Mouse (Mus musculus): ENCODE results near the gene Pdcd10. TPM values are rescaled to one million over a fixed set of nuclear protein-coding genes. Genes with fewer than 3 reads are reported as not detected.
A peak's percentile ranks its signal among the peaks of the same experiment; 100 is the strongest.

Pdcd10 gene
- 253 to 300 TPM (median 254 TPM) in 3 replicates for total RNA-seq (2017)

DNA sequence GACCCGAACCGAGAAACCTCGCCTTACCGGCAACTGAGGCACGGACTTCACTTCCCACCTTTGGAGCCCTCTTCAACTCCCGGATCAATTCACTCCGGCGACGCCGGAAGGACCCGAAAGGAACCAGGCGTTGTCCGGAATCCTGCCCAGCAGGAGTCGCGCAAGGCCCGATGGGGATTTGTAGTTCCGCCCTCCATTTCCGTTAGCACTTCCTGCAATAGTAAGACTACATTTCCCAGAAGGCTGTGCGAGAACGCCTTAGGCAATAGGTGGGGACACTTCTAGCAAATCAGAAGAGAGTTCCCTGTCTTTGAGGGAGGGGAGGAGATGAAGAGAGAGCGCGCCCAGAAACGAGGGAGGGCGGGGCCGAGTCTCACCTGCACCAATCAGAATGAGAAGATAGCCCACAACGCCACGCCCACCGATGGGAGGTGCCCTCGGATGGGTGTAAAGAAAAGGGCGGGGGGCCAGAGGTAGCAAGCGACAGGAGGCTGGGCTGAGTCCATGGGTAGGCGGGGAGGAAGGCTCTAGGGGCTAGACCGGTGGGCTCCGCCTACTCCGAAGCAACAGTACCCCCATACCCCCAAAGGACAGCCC is at the start of gene Pdcd10:
Pdcd10 (minus strand) TSS at position 162 of the 597 bp plus-strand sequence.
- ATAC-seq (replicated peaks; ENCODE audit: insufficient number of reproducible peaks, low FRiP score, low TSS enrichment, poor library complexity, severe bottlenecking): peak; percentile 96

DNA sequence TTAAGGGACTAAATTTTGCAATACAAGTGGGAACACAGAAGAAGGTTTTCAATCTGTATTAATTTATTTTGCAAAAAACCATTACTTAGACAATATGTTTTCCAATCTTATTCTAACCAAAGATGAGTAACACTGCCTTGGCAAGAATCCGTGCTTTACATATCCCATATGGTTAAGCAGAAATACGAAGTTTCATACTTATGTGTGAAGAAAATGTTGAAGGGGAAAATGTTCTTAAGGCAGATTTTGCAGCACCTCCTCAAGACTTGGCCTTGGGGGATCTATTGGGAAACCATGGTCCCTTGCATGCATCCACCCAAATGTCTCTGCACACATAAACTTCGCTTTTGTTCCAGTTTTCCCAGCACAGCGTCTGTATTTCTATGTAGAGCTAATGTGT is 28.2 kb upstream of the Pdcd10 start:
- no peak for ATAC-seq (replicated peaks; ENCODE audit: insufficient number of reproducible peaks, low FRiP score, low TSS enrichment, poor library complexity, severe bottlenecking)

DNA sequence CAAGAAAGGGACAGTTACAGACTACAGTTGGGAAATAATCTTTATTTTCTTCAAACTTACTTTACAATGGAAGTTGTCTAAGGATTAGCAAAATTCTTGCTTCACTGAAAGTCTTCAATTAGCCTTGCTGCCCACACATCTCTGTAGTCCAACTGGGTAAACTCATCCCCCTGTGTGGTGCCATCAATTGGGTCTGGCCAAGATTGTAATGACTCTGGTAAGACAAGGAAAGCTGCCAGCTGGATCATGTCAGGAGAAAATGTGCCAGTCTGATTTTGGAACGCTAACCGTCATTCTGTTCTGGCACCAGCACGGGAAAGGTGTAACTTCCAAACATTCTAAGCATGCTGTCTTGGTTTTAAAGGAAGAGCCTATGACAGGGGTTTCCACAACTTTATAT is 26.6 kb upstream of the Pdcd10 start:
- ATAC-seq (replicated peaks; ENCODE audit: insufficient number of reproducible peaks, low FRiP score, low TSS enrichment, poor library complexity, severe bottlenecking): no peak

DNA sequence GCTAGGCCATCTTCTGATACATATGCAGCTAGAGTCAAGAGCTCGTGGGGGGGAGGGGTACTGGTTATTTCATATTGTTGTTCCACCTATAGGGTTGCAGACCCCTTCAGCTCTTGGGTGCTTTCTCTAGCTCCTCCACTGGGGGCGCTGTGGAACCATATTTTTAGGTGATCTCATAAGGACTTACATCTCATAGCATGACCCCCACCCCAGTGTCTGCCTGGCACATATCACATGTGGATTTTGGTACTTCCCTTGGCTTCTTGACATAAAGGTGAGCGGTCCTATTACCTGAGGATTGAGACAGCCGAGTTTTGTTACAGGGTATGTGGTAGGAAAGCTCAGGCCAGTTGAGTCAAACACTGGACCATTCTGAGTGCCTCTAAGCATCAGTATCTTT is 22.7 kb upstream of the Pdcd10 start:
- no peak for ATAC-seq (replicated peaks; ENCODE audit: insufficient number of reproducible peaks, low FRiP score, low TSS enrichment, poor library complexity, severe bottlenecking)

DNA sequence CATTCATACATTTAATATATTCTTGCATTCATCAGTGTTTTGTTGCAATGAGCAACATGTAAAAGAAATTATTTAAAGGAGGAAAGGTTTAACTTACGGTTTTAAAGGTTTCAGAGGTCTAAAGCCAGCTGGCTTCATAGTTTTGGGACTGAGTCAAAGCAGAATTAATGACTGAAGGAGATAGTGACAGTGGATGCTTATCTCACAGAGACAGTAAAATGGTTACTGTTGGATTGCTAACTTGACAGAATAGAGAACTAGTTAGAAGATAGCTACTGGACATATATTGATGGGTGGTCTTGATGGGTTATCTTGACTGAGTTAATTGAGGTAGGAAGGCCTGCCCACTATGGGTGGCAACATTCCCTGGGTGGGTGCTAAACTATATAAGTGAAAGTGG is 18.9 kb upstream of the Pdcd10 start:
- ATAC-seq (replicated peaks; ENCODE audit: insufficient number of reproducible peaks, low FRiP score, low TSS enrichment, poor library complexity, severe bottlenecking): no peak

DNA sequence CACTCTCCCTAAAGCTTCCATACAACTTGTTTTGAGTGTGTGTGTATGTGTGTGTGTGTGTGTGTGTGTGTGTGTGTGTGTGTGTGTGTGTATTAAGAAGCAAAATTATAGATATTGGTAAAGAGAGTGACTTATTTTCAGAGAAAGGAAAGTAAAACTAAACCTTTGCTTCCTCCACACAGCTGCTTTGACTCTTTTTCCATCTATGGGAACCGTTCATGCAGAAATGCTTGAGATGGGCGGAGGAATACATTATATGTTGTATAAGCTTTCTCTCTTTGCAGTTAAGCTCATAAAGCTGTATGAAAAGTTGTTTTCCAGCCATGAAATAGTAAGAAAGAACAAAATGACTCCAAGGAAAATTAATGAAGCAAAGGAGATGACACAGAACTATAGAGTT is 17.4 kb upstream of the Pdcd10 start:
- no peak for ATAC-seq (replicated peaks; ENCODE audit: insufficient number of reproducible peaks, low FRiP score, low TSS enrichment, poor library complexity, severe bottlenecking)

DNA sequence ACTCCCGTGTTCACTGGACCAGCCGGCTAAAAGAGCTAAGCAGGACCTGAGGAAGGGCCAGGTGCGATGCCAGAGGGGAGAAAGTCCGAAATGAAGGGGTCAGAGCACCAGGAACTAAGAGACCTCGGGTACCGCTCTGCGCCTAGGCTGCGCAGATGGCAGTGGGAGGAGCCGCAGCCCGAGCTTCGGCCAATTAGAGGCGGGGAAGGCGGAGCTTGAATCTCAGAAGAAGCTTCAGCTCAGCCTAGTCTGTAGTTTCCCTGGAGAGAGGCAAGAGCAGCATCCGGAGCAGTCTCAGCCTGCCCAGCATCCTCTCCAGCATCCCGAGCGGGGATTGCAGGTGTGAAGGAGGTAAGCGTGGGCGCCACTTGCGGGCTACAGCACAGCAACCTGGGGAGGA is 636 bp upstream of the Pdcd10 start, which contains the start of gene Serpini1:
Serpini1 (plus strand) TSS at position 256 of the 400 bp plus-strand sequence.
- ATAC-seq (replicated peaks; ENCODE audit: insufficient number of reproducible peaks, low FRiP score, low TSS enrichment, poor library complexity, severe bottlenecking): peak; percentile 81

DNA sequence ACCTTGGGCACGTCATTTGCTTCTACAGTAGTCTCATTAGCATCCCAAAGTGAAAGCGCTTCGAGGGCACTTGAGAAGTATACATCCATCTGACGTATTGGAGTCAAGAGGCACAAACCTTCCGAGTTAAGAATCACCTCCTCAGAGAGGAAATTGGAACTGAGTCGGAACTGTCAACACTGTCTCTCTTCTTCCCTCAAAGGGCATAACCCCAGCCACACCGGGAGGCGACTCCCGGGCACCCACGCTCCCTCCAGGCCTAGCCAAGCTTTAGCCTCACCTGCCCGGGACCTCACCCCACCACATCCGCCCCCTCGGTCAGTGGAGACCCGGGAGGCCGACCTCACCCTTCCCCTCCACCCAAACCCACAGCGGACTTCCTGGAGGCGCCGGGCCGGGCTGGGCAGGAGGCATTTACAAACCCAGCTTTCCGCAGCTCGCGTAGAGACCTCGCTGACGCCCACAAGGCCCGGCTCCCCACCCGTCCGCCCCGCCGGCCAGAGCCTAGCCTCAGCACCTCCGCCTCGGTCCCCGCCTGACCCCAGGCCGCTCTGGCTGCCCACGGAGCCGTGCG is 448 bp downstream of the Pdcd10 start:
- ATAC-seq (replicated peaks; ENCODE audit: insufficient number of reproducible peaks, low FRiP score, low TSS enrichment, poor library complexity, severe bottlenecking): peak; percentile 14; the same call in 1 of the 2 replicates

DNA sequence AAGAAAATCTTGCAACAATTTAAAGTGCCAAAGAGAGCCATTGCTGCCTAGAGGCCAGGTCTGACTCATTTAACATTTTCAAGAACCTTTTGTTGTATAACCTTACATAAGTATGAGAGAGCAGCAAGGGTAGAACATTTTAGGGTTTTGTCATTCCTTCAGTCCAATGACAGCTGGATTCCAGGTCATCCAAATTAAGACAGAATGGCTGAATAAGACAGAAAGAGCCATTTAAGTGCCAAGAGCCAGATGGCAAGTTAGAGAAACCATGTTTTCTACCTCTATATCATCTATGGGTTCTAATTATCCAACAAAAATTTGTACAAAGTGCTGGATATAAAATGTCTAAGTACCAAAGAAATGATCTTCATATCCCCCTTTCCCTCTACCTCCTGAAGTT is 5.4 kb downstream of the Pdcd10 start:
- ATAC-seq (replicated peaks; ENCODE audit: insufficient number of reproducible peaks, low FRiP score, low TSS enrichment, poor library complexity, severe bottlenecking): no peak

DNA sequence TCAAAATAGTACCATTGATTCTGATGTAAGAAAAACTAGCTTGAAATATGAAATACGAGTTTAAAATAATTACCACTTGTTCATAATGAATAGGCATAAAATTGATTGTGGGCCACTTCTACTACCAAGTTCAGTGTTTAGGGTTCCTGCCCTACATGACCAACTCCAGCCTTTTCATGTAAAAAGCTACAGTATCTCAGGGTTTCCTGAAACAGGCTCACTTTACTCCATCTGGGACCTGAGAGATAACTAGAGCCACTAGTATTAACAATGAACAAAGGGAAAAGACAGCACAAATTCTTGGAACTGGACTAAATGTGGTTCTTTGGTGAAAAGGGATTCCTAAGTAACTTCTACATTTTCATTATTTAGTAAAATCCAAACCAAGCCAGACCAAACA is 12.4 kb downstream of the Pdcd10 start:
- ATAC-seq (replicated peaks; ENCODE audit: insufficient number of reproducible peaks, low FRiP score, low TSS enrichment, poor library complexity, severe bottlenecking): no peak

DNA sequence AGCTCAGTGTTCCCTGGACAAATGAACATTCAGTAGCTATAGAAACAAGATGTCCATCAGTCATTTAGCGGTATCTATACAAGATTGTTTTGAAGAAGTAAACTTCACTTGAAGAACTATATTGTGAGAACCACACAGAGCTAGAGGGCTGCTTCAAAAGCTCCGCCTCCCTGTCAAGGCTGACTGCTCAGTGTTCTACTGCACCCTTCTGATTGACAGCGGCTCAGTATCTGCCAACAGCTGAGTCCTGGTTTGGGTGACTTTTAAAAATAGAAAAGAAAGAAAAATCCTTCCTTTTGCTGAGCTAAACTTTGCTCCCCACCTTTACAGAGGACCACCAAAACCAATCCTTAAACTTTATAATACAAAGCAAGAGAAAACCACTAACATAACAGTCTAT is 13.8 kb downstream of the Pdcd10 start:
- no peak for ATAC-seq (replicated peaks; ENCODE audit: insufficient number of reproducible peaks, low FRiP score, low TSS enrichment, poor library complexity, severe bottlenecking)

DNA sequence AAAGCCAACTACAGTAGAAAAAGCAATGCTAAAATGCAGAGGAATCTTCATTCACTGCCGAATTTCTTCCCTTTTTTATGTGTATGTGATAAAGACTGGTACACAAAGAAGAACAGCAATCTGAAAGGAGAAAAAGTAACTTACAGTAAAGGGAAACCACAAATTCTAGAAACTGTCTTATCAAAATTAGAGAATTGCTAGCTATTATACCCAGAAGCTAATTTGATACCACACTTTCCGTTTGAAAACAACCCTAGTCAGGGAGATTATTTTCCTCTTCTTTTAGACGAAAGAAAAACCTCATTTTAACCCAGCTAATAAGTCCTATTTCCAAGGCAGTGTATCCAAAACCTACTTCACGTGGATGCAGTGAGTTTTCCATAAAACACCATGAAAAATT is 15.4 kb downstream of the Pdcd10 start:
- no peak for ATAC-seq (replicated peaks; ENCODE audit: insufficient number of reproducible peaks, low FRiP score, low TSS enrichment, poor library complexity, severe bottlenecking)

DNA sequence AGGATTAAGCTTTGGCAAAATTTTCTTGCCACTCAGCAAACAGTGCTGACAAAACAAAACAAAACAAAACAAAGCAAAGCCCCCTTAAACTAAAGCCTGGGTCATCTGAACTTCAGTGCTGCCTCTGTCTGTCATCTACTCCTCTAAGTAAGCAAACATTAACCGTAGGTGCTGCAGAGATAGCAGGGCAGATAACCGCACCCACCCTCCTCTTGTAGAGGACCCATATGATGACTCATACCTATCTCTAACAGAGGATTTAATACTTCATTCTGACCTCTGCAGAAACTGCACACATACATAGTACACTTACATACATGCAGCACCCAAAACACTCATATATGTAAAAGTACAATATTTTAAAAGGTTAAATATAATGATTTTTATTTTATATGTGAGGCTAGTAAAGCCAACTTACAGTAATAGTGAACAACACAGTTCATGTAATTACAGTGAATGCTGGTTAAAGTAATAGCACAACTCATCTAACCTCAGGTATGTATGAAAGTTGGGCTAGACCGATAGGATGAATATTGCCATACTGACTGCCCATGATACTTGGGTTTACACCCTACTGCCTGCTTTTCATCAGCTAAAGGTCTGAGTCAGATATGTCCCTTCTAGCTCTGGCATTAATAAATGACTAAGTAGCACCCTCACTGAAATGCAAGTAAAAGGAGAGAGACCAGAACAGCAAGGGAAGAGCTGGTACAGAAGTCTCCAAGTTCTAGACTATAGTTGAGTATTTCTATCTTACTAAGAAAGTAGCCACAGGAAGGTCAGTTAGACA is 22.4 kb downstream of the Pdcd10 start:
- ATAC-seq (replicated peaks; ENCODE audit: insufficient number of reproducible peaks, low FRiP score, low TSS enrichment, poor library complexity, severe bottlenecking): no peak

DNA sequence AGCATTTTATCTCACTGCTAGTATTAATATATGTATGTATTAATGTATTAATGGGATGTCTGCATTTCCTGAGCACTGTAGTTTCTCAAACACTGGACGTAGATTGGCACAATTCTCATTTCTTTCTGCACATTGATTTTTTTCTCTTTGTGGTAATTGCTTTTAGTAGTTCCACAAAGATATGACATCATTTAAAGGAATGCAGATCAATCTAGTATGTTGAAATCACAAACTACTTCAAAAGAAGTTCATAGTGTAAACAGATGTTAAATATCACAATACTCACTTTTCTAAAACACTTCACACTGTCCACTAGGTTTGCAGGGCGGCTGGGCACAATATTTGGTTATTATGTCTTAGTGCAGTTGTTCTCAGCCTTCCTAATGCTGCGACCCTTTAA is 25.6 kb downstream of the Pdcd10 start:
- no peak for ATAC-seq (replicated peaks; ENCODE audit: insufficient number of reproducible peaks, low FRiP score, low TSS enrichment, poor library complexity, severe bottlenecking)

DNA sequence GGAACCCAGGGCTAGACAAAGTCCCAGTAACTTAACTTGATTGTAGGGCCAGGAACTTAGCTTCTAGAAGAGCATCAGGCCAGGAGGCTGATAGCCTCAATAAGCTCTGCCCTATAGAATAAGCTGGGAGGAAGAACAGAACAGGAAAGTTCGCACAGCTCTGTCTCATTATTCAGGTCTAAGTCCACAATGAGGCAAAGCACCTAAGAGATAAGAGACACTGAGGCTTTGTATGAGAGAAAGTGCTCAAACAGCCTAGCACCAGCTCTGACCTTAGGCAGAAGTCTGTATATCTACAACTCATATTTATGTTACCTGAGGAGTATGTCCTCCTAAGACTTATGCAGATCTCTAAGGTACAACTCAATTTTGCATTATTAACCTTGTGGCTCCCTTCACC is 34.1 kb downstream of the Pdcd10 start:
- no peak for ATAC-seq (replicated peaks; ENCODE audit: insufficient number of reproducible peaks, low FRiP score, low TSS enrichment, poor library complexity, severe bottlenecking)

DNA sequence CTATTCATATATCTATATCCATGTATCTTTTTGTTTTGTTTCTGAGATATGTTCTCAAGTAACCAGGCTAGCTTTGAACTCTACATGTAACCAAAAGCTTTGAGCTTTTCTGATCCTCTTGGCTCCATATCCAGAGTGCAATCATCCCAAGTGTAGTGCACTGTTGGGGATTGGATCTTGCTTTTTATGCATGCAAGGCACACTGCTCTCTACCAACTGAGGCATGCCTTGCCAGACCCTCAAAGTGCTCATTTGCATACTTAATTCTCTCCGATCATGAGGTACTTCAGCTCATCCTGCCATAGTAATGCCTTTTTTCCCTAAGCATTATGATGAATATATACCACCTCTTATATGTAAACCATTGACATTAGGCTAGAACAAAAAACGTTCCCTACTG is 35.3 kb downstream of the Pdcd10 start:
- no peak for ATAC-seq (replicated peaks; ENCODE audit: insufficient number of reproducible peaks, low FRiP score, low TSS enrichment, poor library complexity, severe bottlenecking)

DNA sequence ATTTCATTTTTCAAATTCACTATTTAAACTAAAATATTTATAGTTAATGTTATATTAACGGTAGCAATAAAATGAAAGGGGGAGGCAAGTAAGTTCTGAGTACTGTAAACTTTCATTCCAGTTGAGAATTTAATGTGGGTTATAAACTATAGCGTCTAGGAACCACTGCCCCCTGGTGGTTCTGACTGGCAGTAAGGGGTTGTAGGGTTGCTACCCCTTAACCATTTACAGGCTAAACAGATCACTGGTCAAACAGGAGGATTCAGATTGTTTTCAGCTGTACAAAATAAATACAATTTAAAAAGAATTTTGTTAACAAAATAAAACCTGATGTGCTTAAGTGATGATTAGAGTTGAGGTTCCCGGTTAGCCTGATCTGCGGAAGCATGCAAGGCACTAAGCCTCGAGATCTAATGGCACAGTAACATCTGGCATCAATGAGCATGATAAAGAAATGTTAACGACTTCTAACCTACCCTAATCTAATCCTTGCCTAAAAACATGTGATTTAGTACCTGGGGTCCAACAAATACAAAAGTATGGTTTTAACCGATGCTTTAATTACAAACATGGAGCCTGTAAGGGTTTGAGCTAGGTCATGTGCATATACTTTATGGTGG is 38.9 kb downstream of the Pdcd10 start:
- ATAC-seq (replicated peaks; ENCODE audit: insufficient number of reproducible peaks, low FRiP score, low TSS enrichment, poor library complexity, severe bottlenecking): 0 out of 2 replicates have a peak, but pooled peaks have one; percentile 59

DNA sequence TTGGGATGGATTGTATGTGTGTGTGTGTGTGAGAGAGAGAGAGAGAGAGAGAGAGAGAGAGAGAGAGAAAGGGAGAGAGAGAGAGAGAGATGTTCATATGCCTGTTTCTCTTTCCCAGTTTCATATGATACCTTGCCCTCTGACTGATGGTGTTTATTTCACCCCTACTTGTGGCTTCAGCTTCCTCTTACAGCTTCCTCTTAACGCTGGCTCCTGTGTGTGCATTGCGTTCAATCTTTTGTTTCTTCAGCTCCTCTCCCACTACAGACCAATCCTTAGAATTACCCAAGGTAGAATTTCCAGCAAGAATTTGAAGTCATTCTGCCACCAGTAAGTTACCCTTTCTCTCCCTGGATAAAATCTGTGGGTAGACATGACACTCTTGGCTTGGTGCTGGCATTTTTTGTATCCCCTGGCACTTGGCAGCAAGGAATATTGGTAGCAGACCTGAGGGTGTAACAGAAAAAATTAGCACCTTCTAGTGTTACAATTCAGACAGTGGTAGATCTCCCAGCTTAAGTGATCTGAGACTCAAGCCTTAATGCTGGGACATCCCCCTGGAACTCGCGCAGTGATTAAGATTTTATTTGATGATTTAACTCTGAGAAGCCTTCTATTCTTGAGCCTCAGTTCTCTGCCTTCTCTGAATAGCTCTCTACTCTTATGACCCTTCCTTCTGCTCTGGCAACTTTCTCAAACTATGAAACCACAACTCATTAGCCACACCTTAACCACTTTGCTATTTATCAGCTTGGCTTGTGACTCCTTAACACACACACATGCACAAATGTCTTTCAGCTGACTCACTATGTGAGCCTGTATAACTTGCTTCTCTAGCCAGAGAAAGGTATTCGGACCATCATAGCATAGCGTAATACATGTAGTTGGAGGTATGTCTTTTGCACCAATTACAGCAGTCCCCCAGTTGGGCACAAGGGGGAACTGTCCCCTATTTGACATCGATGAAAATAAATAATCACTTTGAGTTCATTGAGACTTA is 57.4 kb downstream of the Pdcd10 start:
- peak; percentile 93 for ATAC-seq (replicated peaks; ENCODE audit: insufficient number of reproducible peaks, low FRiP score, low TSS enrichment, poor library complexity, severe bottlenecking)
